Mouse (Mus musculus): ENCODE measurements around the gene Wwc2.

Gene Wwc2

DNA sequence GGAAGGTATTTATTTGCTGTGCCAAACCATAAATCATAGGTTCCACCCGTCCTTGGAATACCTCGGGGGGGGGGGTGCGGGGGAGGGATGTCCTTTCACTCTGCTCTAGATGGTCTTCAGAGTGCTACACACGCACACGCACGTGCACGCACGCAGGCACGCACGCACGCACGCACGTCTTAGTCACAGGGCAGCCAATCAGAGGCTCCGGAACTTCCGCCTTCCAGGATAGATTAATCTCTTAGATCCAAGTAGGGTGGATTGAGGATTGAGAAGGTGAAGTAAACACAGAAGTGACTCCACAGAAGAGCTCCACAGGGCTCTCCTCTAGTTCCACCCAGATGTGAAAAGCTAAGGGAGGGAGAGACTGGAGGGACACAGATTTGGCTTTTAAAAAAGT lies 204.4 kb downstream of the Wwc2 start:
- no peak for DNase-seq (ENCODE audit: low read depth)

- DNase-seq (ENCODE audit: low read depth) = no peak
Observed at GRCm38 (mm10) chr8:47784436-47784835, 206.3 kb downstream of the Wwc2 start.

DNA sequence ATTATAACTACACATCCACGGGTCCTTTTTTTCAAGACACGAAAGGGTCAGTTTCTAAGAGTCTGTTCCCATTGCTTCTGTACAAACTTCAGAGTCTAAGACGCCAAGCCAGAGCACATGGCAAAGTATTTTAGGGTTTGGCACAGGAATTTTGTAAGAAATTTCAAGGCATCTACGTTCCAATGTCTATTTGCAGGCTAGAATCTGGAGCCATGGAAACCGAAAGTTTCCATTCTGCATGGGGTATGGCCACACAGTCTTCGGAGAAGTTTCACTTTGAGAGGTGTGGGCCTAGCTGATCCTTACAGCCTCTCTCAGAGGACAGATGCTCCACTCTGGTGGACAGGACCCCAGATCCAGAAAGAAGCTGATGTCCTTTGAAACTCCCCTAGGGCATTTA lies 206.8 kb downstream of the Wwc2 start:
- DNase-seq (ENCODE audit: low read depth) = no peak

- DNase-seq (ENCODE audit: low read depth) = no peak
Observed at GRCm38 (mm10) chr8:47783544-47783943, 207.2 kb downstream of the Wwc2 start.

- DNase-seq (ENCODE audit: low read depth) = no peak
Observed at GRCm38 (mm10) chr8:47781881-47782280, 208.8 kb downstream of the Wwc2 start.

DNA sequence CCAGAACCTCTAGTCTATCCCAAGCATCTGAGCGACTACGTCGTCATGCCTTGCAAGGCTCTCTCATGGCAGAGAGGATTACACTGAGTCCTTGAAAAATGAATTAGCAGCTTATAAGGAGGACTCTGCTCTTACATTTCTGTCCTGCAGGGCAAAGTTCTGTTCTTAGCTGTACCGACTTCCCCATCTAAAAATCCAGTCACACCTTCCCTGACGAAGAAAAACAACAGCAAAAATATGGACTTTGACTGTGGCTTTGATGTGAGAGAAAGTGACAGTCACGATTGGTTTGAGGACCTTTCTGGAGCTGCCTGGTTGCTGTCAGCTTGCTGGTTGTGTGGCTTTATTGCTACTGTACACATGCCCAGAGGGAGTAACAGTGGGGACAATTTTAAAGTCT lies 211.1 kb downstream of the Wwc2 start:
- DNase-seq (ENCODE audit: low read depth) = no peak

GRCm38 (mm10) chr8:47777415-47777814 lies 213.3 kb downstream of the Wwc2 start:
- no peak for DNase-seq (ENCODE audit: low read depth)
